Mouse (Mus musculus): Measurements from ENCODE around the gene Cdkl3. TPM values are rescaled to one million over a fixed set of nuclear protein-coding genes. Genes with fewer than 3 reads are reported as not detected.
"Not testable (repeated sequence)": the region's sequence is repeated elsewhere in the genome, so short reads cannot be mapped to it uniquely, and the experiment has no call there.

Cdkl3 gene
- total RNA-seq, 2 experiments from 2014 or later: 11.9 to 17.0 TPM

- peak; percentile 57 to 70 for DNase-seq (ENCODE audit: low spot score in 2 of 2)
- intact Hi-C loops (cut with DNase I): loop anchor here (5.0 kb wide), 1 partner anchor 97 kb away; the partner anchor contains the start of genes Cdkl3 and Ube2b
Measured at GRCm38 (mm10) chr11:52099031-52099761, 95.2 kb downstream of the Cdkl3 start.

GRCm38 (mm10) chr11:52099771-52100219 is 95.8 kb downstream of the Cdkl3 start:
- no peak for DNase-seq (ENCODE audit: low spot score in 2 of 2)
- intact Hi-C loops (cut with DNase I): loop anchor here (5.0 kb wide), 1 partner anchor 97 kb away; the partner anchor contains the start of genes Cdkl3 and Ube2b

GRCm38 (mm10) chr11:52102977-52103376 is 99.0 kb downstream of the Cdkl3 start:
- no peak for DNase-seq (ENCODE audit: low spot score in 2 of 2)
- intact Hi-C loops (cut with DNase I): no loop called here

- intact Hi-C loops (cut with DNase I): no loop called here
- DNase-seq (ENCODE audit: low spot score in 2 of 2): no peak
Measured at GRCm38 (mm10) chr11:52105503-52105902, 101.5 kb downstream of the Cdkl3 start.

- intact Hi-C loops (cut with DNase I): no loop called here
- no peak for DNase-seq (ENCODE audit: low spot score in 2 of 2)
Measured at GRCm38 (mm10) chr11:52106037-52106436, 102.0 kb downstream of the Cdkl3 start.

GRCm38 (mm10) chr11:52106438-52106837 is 102.4 kb downstream of the Cdkl3 start:
- intact Hi-C loops (cut with DNase I): no loop called here
- no peak for DNase-seq (ENCODE audit: low spot score in 2 of 2)

GRCm38 (mm10) chr11:52108796-52109195 is 104.8 kb downstream of the Cdkl3 start:
- intact Hi-C loops (cut with DNase I): no loop called here
- no peak for DNase-seq (ENCODE audit: low spot score in 2 of 2)

- intact Hi-C loops (cut with DNase I): no loop called here
Measured at GRCm38 (mm10) chr11:52109421-52109820, 105.4 kb downstream of the Cdkl3 start.

GRCm38 (mm10) chr11:52115479-52115878 is 111.5 kb downstream of the Cdkl3 start:
- no peak for DNase-seq (ENCODE audit: low spot score in 2 of 2)
- intact Hi-C loops (cut with DNase I): no loop called here

More at GRCm38 (mm10) chr11:52109421-52109820, 105.4 kb downstream of the Cdkl3 start:
- DNase-seq (ENCODE audit: low spot score in 2 of 2): no peak

- intact Hi-C loops (cut with DNase I): not testable (repeated sequence)
Measured at GRCm38 (mm10) chr11:52116117-52116516, 112.1 kb downstream of the Cdkl3 start.

GRCm38 (mm10) chr11:52117156-52117555 is 113.1 kb downstream of the Cdkl3 start:
- intact Hi-C loops (cut with DNase I): no loop called here
- peak in 1 of 2 experiments; percentile 44 for DNase-seq (ENCODE audit: low spot score in 2 of 2)

More at GRCm38 (mm10) chr11:52116117-52116516, 112.1 kb downstream of the Cdkl3 start:
- not testable (repeated sequence) for DNase-seq (ENCODE audit: low spot score in 2 of 2)

- DNase-seq (ENCODE audit: low spot score in 2 of 2): not testable (repeated sequence)
- intact Hi-C loops (cut with DNase I): loop anchor here (5.0 kb wide), 1 partner anchor 73 kb away; no protein-coding TSS in a partner anchor
Measured at GRCm38 (mm10) chr11:52120415-52120814, 116.4 kb downstream of the Cdkl3 start.

GRCm38 (mm10) chr11:52122045-52122444 is 118.0 kb downstream of the Cdkl3 start:
- intact Hi-C loops (cut with DNase I): loop anchor here (5.0 kb wide), 1 partner anchor 75 kb away; no protein-coding TSS in a partner anchor
- no peak for DNase-seq (ENCODE audit: low spot score in 2 of 2)

- intact Hi-C loops (cut with DNase I): loop anchor here (5.0 kb wide), 1 partner anchor 77 kb away; no protein-coding TSS in a partner anchor
- no peak for DNase-seq (ENCODE audit: low spot score in 2 of 2)
Measured at GRCm38 (mm10) chr11:52124468-52124867, 120.4 kb downstream of the Cdkl3 start.

- intact Hi-C loops (cut with DNase I): no loop called here
- DNase-seq (ENCODE audit: low spot score in 2 of 2): no peak
Measured at GRCm38 (mm10) chr11:52127169-52127568, 123.1 kb downstream of the Cdkl3 start.

- intact Hi-C loops (cut with DNase I): no loop called here
- no peak for DNase-seq (ENCODE audit: low spot score in 2 of 2)
Measured at GRCm38 (mm10) chr11:52127760-52128159, 123.7 kb downstream of the Cdkl3 start.

- intact Hi-C loops (cut with DNase I): no loop called here
- DNase-seq (ENCODE audit: low spot score in 2 of 2): peak; percentile 34 to 71
Measured at GRCm38 (mm10) chr11:52128316-52129061, 124.5 kb downstream of the Cdkl3 start.

GRCm38 (mm10) chr11:52129171-52129570 is 125.2 kb downstream of the Cdkl3 start:
- intact Hi-C loops (cut with DNase I): no loop called here
- DNase-seq (ENCODE audit: low spot score in 2 of 2): peak in 1 of 2 experiments; percentile 36

- peak; percentile 80 to 89 for DNase-seq (ENCODE audit: low spot score in 2 of 2)
- intact Hi-C loops (cut with DNase I): no loop called here
Measured at GRCm38 (mm10) chr11:52129621-52130450, 125.8 kb downstream of the Cdkl3 start.

Measured in left cerebral cortex, postnatal 14 days (tissue).